Mouse (Mus musculus) forebrain, postnatal 0 days (tissue): ENCODE data around the gene Rrp15. TPM values are rescaled to one million over a fixed set of nuclear protein-coding genes. Genes with fewer than 3 reads are reported as not detected.

Experiments used
- ATAC-seq: fragments of 200-750 bp; cut with Nextera tagmentation; 2 replicates; pipeline ENCODE4 v1.8.0; 2017; ENCODE audit warnings: mild to moderate bottlenecking, moderate library complexity
- DNase-seq: peaks from one replicate; pipeline ENCODE4 v3.0.0-alpha.2; 2015
- H3K27ac ChIP-seq: fragments of 300-500 bp; sonication (generic); 2 replicates; pipeline ENCODE4 v1.5.1; 2014; ENCODE audit warnings: low read depth, mild to moderate bottlenecking, antibody characterized with exemption, low read length, moderate library complexity, mixed read lengths
- H3K27me3 ChIP-seq: fragments of 300-500 bp; sonication (generic); 2 replicates; pipeline ENCODE4 v1.6.1; 2014; ENCODE audit warnings: mild to moderate bottlenecking, low read length, mixed read lengths; ENCODE audit not compliant: insufficient read depth
- H3K36me3 ChIP-seq: fragments of 300-500 bp; sonication (generic); 2 replicates; pipeline ENCODE4 v1.6.1; 2014; ENCODE audit warnings: mild to moderate bottlenecking, moderate library complexity; ENCODE audit not compliant: insufficient read depth
- H3K4me1 ChIP-seq: fragments of 300-500 bp; sonication (generic); 2 replicates; pipeline ENCODE4 v1.6.1; 2014; ENCODE audit warnings: antibody characterized with exemption; ENCODE audit not compliant: insufficient read depth
- H3K4me2 ChIP-seq: fragments of 300-500 bp; sonication (generic); 2 replicates; pipeline ENCODE4 v1.6.1; 2014; ENCODE audit warnings: low read depth, mild to moderate bottlenecking, moderate library complexity
- H3K4me3 ChIP-seq: fragments of 300-500 bp; sonication (generic); 2 replicates; pipeline ENCODE4 v1.5.1; 2014; ENCODE audit warnings: low read depth, low read length, mixed read lengths
- H3K9ac ChIP-seq: fragments of 300-500 bp; sonication (generic); 2 replicates; pipeline ENCODE4 v1.6.1; 2014; ENCODE audit warnings: mild to moderate bottlenecking
- H3K9me3 ChIP-seq: fragments of 300-500 bp; sonication (generic); 2 replicates; pipeline ENCODE4 v1.6.1; 2016; ENCODE audit warnings: low read length
- CTCF ChIP-seq: sonication (generic); IDR thresholded peaks from 2 replicates; pipeline ENCODE4 v1.5.1; 2016; ENCODE audit warnings: antibody characterized with exemption, control low read depth, low read depth
- WGBS: fragments of 180-500 bp; shearing (Covaris S2); extraction: QIAGEN DNeasy Blood & Tissue Kit; methylation state at CpG from one replicate; pipeline ENCODE4 v1.1.7; 2014; 5-methylcytosine and 5-hydroxymethylcytosine counted together
- polyA plus RNA-seq: library from polyadenylated mRNA; unstranded; fragments of >200 nt; fragmentation: Nextera tagmentation; extraction: Ambion mirVana; gene quantifications from 2 replicates; pipeline ENCODE4 v1.2.1, GENCODE M21; 2015
- total RNA-seq: library from RNA; depleted of rRNA; stranded (reverse); fragments of >200 nt; gene quantifications from 2 replicates; pipeline ENCODE4 v1.2.3, GENCODE M21; 2014

Rrp15 gene
- total and polyA plus RNA-seq, 2 experiments from 2014 or later = 24.2 to 31.2 TPM

DNA sequence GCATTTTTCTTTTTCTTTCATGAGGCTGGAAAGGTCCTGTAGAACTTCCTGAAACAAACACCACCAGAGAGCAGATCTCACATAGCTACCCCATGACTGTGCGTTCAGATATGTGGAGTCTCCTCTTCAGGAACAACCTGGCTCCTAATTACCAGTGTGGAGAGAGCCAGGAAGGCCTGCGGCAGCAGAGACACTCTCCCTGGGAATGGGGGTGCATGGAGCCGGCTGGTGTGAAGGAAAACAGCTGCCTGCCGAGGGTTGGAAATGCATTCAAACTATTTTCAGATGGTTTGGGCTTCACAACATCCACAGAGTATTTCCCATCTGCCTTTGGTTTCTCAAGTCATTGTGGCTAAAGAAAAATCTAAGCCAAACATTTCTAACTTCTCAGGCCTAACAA, 53.8 kb downstream of the Rrp15 start:
- no peak for DNase-seq
- TF ChIP-seq CTCF = no peak
- H3K9ac ChIP-seq = no peak overlapping the region
- no peaks in the 10 kb centered on the region for H3K27me3 ChIP-seq
- H3K9me3 ChIP-seq = no peaks in the 10 kb centered on the region
- 84% methylated on average over 4 of the region's 4 CpGs for WGBS
- no peak overlapping the region for H3K4me2 ChIP-seq
- no peak for ATAC-seq
- no peaks in the 10 kb centered on the region; the same call in 1 of the 2 replicates for H3K4me1 ChIP-seq
- H3K27ac ChIP-seq = no peak overlapping the region
- H3K4me3 ChIP-seq = no peak overlapping the region
- no peaks in the 10 kb centered on the region for H3K36me3 ChIP-seq

DNA sequence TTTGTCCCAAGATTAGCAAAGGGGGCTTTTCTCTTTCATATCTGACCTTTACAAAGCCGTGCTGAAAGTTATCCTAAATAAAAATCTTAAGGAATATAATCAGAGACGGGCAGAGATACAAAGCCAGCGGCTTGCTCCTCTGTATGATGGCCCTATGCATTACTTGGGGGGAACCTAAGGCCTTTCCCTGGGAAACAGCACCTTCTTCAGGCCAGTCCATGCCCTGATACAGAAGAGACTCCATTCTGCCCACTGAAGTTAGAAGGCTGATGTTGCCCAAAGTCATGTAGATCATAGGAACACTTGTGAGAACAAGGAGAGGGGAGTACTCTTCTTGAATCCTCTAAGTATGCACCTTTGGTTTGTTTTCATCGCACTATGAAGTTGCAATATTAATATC, 56.8 kb downstream of the Rrp15 start:
- WGBS = 92% methylated on average over 4 of the region's 4 CpGs
- H3K4me1 ChIP-seq = no peaks in the 10 kb centered on the region
- no peaks in the 10 kb centered on the region for H3K9me3 ChIP-seq
- ATAC-seq (no peak), DNase-seq (no peak)
- H3K27ac ChIP-seq = no peak overlapping the region
- TF ChIP-seq CTCF = no peak
- H3K9ac ChIP-seq = no peak overlapping the region
- H3K4me3 ChIP-seq = no peak overlapping the region
- no peak overlapping the region for H3K4me2 ChIP-seq
- no peaks in the 10 kb centered on the region for H3K36me3 ChIP-seq
- no peaks in the 10 kb centered on the region for H3K27me3 ChIP-seq

DNA sequence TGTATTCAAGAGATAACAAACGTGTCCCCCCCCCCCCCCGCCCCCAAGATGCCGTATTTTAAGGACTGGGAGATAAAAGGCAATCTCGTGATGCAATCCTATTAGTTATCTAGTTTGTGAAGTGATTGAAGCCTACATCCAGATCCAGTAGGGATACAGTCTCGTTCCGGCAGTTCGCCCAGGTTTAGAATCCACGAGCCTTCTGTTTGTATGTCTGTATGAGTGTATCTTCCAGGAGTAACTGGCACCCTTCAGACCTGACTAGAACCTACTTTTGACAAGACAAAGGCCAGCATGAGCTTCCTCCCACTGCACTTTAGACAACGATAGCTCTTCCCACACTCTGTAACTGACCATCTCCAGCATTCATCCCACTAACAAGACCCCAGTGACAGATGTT, 57.5 kb downstream of the Rrp15 start:
- TF ChIP-seq CTCF = no peak
- Histone ChIP-seq H3K36me3 (no peaks in the 10 kb centered on the region), H3K9me3 (no peaks in the 10 kb centered on the region), H3K4me3 (no peak overlapping the region), H3K4me1 (no peaks in the 10 kb centered on the region), H3K4me2 (no peak overlapping the region), H3K9ac (no peak overlapping the region), H3K27me3 (no peaks in the 10 kb centered on the region), H3K27ac (no peak overlapping the region)
- no peak for ATAC-seq
- 79% methylated on average over 9 of the region's 9 CpGs for WGBS
- no peak for DNase-seq

DNA sequence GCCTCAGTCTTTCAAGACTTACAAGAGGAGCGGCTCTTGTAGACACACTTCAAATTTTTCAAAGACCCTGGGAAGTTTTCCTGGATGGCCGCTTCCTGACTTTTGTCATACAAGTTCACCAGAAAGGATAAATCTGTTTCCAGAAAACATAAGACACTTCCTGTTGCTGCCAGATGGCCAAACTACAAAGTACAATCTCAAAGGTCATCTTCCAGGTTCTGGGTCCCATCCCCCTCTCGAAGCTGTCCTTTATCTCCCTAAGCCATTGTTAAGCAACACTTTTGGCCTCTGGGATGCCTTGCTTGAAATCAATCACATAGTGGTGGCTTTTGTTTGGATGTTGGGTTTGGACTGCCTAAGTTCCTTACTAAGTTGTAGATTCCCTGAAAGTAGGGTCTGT, 65.1 kb downstream of the Rrp15 start:
- no peak for TF ChIP-seq CTCF
- no peaks in the 10 kb centered on the region for H3K9me3 ChIP-seq
- no peaks in the 10 kb centered on the region for H3K27me3 ChIP-seq
- ATAC-seq = no peak
- H3K9ac ChIP-seq = no peak overlapping the region
- H3K4me1 ChIP-seq = no peaks in the 10 kb centered on the region
- no peak for DNase-seq
- no peak overlapping the region for H3K4me2 ChIP-seq
- H3K36me3 ChIP-seq = no peaks in the 10 kb centered on the region
- no peak overlapping the region for H3K4me3 ChIP-seq
- 94% methylated on average over 3 of the region's 3 CpGs for WGBS
- no peak overlapping the region for H3K27ac ChIP-seq

DNA sequence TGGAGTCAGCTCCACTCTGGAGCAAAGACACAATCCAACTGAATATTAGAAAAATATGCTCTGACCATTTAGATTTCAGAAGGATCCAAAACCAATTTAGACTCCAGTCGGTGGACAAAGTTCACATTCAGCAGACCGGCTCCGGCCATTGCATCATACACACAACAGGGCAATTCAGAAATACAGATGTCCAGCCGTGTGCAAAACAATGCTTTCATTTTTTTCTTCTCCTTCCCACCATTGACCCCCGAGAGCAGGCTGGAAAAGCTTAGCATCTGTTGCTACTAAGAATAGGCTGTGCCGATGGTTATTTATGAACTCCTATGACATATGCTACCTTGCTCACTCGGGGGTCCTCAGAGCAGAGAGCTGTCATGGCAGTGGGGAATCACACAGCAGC, 66.6 kb downstream of the Rrp15 start:
- Histone ChIP-seq H3K9me3 (no peaks in the 10 kb centered on the region), H3K4me3 (no peak overlapping the region), H3K4me2 (no peak overlapping the region), H3K27me3 (no peaks in the 10 kb centered on the region), H3K4me1 (no peaks in the 10 kb centered on the region), H3K27ac (no peak overlapping the region), H3K36me3 (no peaks in the 10 kb centered on the region), H3K9ac (no peak overlapping the region)
- ATAC-seq = no peak
- no peak for DNase-seq
- TF ChIP-seq CTCF = no peak
- WGBS = 36% methylated on average over 7 of the region's 7 CpGs

DNA sequence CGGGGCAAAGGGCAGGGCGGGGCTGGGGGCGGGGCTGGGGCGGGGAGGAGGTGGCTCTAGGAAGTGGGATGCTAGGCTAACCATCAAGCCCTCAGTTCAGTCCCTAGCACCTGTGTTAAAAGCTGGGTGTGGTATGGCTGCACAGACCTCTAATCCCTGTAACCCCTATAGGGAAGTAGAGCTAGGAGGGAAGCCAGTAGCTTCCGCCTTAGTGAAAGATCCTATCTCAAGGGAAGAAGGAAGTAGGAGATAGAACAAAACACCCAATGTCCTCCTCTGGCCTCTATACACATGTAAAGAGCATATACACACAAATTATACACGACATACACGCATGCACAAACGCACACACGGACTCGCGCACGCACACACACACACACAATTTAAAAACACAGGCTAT, 71.5 kb downstream of the Rrp15 start:
- no peak for ATAC-seq

DNA sequence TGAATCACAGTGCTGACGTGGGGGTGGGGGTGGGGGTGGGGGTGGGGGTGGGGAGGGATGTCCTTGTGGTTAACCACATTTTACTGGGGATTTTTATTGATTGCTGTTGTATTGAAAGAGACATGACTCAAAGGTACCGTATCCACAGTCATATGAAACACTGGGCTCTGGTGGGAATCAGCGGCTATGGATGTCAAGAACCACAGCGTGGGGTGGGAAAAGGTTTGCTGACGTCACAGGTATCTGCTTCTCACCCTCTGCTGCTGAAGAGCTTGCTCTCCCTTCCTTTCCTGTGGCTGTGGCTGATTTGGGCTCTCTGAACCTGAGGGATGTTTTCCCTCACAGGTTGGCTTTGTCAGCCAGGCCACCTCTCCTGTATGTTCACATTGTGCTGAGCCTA, 73.0 kb downstream of the Rrp15 start:
- no peak for ATAC-seq
- Histone ChIP-seq H3K9ac (no peak overlapping the region), H3K27ac (no peak overlapping the region), H3K4me1 (no peaks in the 10 kb centered on the region), H3K4me2 (no peak overlapping the region), H3K36me3 (no peaks in the 10 kb centered on the region), H3K4me3 (no peak overlapping the region), H3K27me3 (no peaks in the 10 kb centered on the region), H3K9me3 (no peaks in the 10 kb centered on the region)
- TF ChIP-seq CTCF = no peak
- DNase-seq = no peak
- WGBS = 67% methylated on average over 5 of the region's 5 CpGs

More for the DNA sequence above, 71.5 kb downstream of the Rrp15 start:
- H3K9me3 ChIP-seq = no peaks in the 10 kb centered on the region
- H3K4me1 ChIP-seq = no peaks in the 10 kb centered on the region
- TF ChIP-seq CTCF = no peak
- H3K36me3 ChIP-seq = no peaks in the 10 kb centered on the region
- no peaks in the 10 kb centered on the region for H3K27me3 ChIP-seq
- 91% methylated on average over 12 of the region's 12 CpGs for WGBS
- H3K4me3 ChIP-seq = no peak overlapping the region
- no peak overlapping the region for H3K27ac ChIP-seq
- DNase-seq = no peak
- H3K9ac ChIP-seq = no peak overlapping the region
- no peak overlapping the region for H3K4me2 ChIP-seq

DNA sequence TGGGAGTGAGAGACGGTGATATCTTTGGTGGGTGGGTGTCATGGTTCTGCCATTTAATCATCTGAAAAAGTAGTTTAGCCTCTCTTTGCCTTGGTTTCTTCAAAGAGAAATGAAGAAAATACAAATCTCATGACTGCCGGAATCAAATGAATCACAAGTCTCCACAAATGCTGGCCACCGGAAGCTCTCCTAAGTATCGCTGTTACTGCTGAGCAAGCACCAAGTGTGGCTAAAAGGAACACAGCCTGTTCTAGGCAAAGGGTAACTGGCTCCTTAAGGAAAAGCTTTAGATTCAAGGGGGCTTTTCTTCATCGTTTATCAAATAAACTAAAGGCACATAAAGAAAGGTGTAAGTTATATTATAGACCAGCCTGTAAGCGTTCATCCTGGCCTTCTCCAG, 73.9 kb downstream of the Rrp15 start:
- WGBS = 79% methylated on average over 6 of the region's 6 CpGs
- Histone ChIP-seq H3K4me3 (no peak overlapping the region), H3K27me3 (no peaks in the 10 kb centered on the region), H3K9me3 (no peaks in the 10 kb centered on the region), H3K4me1 (no peaks in the 10 kb centered on the region), H3K4me2 (no peak overlapping the region), H3K27ac (no peak overlapping the region), H3K9ac (no peak overlapping the region), H3K36me3 (no peaks in the 10 kb centered on the region)
- TF ChIP-seq CTCF = no peak
- no peak for ATAC-seq
- no peak for DNase-seq
